Mouse (Mus musculus): Measurements from ENCODE around the gene Banp.

Banp gene

GRCm38 (mm10) chr8:121949222-121949800 is at the start of gene Banp:
Gene Banp (plus strand): TSS chr8:121949750.
- no peak for DNase-seq (ENCODE audit: low spot score)

- no peak for DNase-seq (ENCODE audit: low spot score)
These were observed 47.9 kb upstream of the Banp start for GRCm38 (mm10) chr8:121901498-121902236.

GRCm38 (mm10) chr8:121903977-121904376 is 45.6 kb upstream of the Banp start:
- no peak for DNase-seq (ENCODE audit: low spot score)

- DNase-seq (ENCODE audit: low spot score): no peak
These were observed 44.6 kb upstream of the Banp start for GRCm38 (mm10) chr8:121904999-121905398.

- DNase-seq (ENCODE audit: low spot score): no peak
These were observed 44.1 kb upstream of the Banp start for GRCm38 (mm10) chr8:121905420-121905819.

GRCm38 (mm10) chr8:121905864-121906263 is 43.7 kb upstream of the Banp start:
- DNase-seq (ENCODE audit: low spot score): no peak

GRCm38 (mm10) chr8:121906542-121907512 is 42.7 kb upstream of the Banp start:
- no peak for DNase-seq (ENCODE audit: low spot score)

GRCm38 (mm10) chr8:121907587-121908248 is 41.8 kb upstream of the Banp start, which contains the start of gene Slc7a5:
Gene Slc7a5 (minus strand): TSS chr8:121907694.
- peak; percentile 92 for DNase-seq (ENCODE audit: low spot score)

- no peak for DNase-seq (ENCODE audit: low spot score)
These were observed 41.0 kb upstream of the Banp start for GRCm38 (mm10) chr8:121908378-121909147.

- DNase-seq (ENCODE audit: low spot score): no peak
These were observed 40.4 kb upstream of the Banp start for GRCm38 (mm10) chr8:121909148-121909541.

- no peak for DNase-seq (ENCODE audit: low spot score)
These were observed 39.9 kb upstream of the Banp start for GRCm38 (mm10) chr8:121909663-121910062.

GRCm38 (mm10) chr8:121911400-121911799 is 38.1 kb upstream of the Banp start:
- DNase-seq (ENCODE audit: low spot score): no peak

GRCm38 (mm10) chr8:121911987-121912386 is 37.6 kb upstream of the Banp start:
- DNase-seq (ENCODE audit: low spot score): no peak

- DNase-seq (ENCODE audit: low spot score): no peak
These were observed 36.7 kb upstream of the Banp start for GRCm38 (mm10) chr8:121912831-121913230.

GRCm38 (mm10) chr8:121913378-121913777 is 36.2 kb upstream of the Banp start:
- no peak for DNase-seq (ENCODE audit: low spot score)

GRCm38 (mm10) chr8:121919158-121919557 is 30.4 kb upstream of the Banp start:
- DNase-seq (ENCODE audit: low spot score): no peak

- DNase-seq (ENCODE audit: low spot score): no peak
These were observed 29.8 kb upstream of the Banp start for GRCm38 (mm10) chr8:121919731-121920130.

- DNase-seq (ENCODE audit: low spot score): no peak
These were observed 28.0 kb upstream of the Banp start for GRCm38 (mm10) chr8:121921582-121921981.

- no peak for DNase-seq (ENCODE audit: low spot score)
These were observed 27.4 kb upstream of the Banp start for GRCm38 (mm10) chr8:121922101-121922500.

GRCm38 (mm10) chr8:121924681-121925080 is 24.9 kb upstream of the Banp start:
- no peak for DNase-seq (ENCODE audit: low spot score)

- no peak for DNase-seq (ENCODE audit: low spot score)
These were observed 23.9 kb upstream of the Banp start for GRCm38 (mm10) chr8:121925624-121926023.
